Mouse (Mus musculus): ENCODE results near the gene Foxo3. TPM values are rescaled to one million over a fixed set of nuclear protein-coding genes. Genes with fewer than 3 reads are reported as not detected.

The Foxo3 gene
- 10 to 100 TPM; 45.7 to 50.1 TPM for total RNA-seq (2021)

GRCm38 (mm10) chr10:42276507-42277345, at the start of gene Foxo3:
TSS of gene Foxo3 (minus strand) at chr10:42276755.
- DNase-seq: peak; percentile 87 to 89

- DNase-seq: no peak
These were observed 48.8 kb upstream of the Foxo3 start for GRCm38 (mm10) chr10:42325305-42325704.

- no peak for DNase-seq
These were observed 47.4 kb upstream of the Foxo3 start for GRCm38 (mm10) chr10:42323978-42324377.

GRCm38 (mm10) chr10:42313222-42313786, 36.7 kb upstream of the Foxo3 start:
- DNase-seq: no peak

GRCm38 (mm10) chr10:42312557-42312956, 36.0 kb upstream of the Foxo3 start:
- DNase-seq: no peak

GRCm38 (mm10) chr10:42308687-42308987, 32.1 kb upstream of the Foxo3 start:
- DNase-seq: no peak

GRCm38 (mm10) chr10:42307980-42308686, 31.6 kb upstream of the Foxo3 start:
- DNase-seq: peak; percentile 84 to 85

GRCm38 (mm10) chr10:42306422-42306821, 29.9 kb upstream of the Foxo3 start:
- DNase-seq: no peak

- DNase-seq: no peak
These were observed 24.2 kb upstream of the Foxo3 start for GRCm38 (mm10) chr10:42300805-42301204.

GRCm38 (mm10) chr10:42299967-42300366, 23.4 kb upstream of the Foxo3 start:
- DNase-seq: no peak

- DNase-seq: no peak
These were observed 22.9 kb upstream of the Foxo3 start for GRCm38 (mm10) chr10:42299426-42299825.

GRCm38 (mm10) chr10:42297954-42298353, 21.4 kb upstream of the Foxo3 start:
- DNase-seq: no peak

GRCm38 (mm10) chr10:42297109-42297508, 20.6 kb upstream of the Foxo3 start:
- no peak for DNase-seq

GRCm38 (mm10) chr10:42296559-42296958, 20.0 kb upstream of the Foxo3 start:
- DNase-seq: no peak

- no peak for DNase-seq
These were observed 18.5 kb upstream of the Foxo3 start for GRCm38 (mm10) chr10:42295028-42295427.

GRCm38 (mm10) chr10:42294392-42294791, 17.8 kb upstream of the Foxo3 start:
- DNase-seq: no peak

GRCm38 (mm10) chr10:42293877-42294276, 17.3 kb upstream of the Foxo3 start:
- DNase-seq: no peak

- no peak for DNase-seq
These were observed 14.8 kb upstream of the Foxo3 start for GRCm38 (mm10) chr10:42291360-42291759.

- no peak for DNase-seq
These were observed 11.1 kb upstream of the Foxo3 start for GRCm38 (mm10) chr10:42287666-42288065.

GRCm38 (mm10) chr10:42278307-42278850, 1.8 kb upstream of the Foxo3 start:
- no peak for DNase-seq

GRCm38 (mm10) chr10:42277476-42278306, 1.1 kb upstream of the Foxo3 start:
- peak; percentile 99 for DNase-seq

GRCm38 (mm10) chr10:42275871-42276501, 569 bp downstream of the Foxo3 start:
- no peak for DNase-seq
